Mouse (Mus musculus) MEL (cell line): Measurements from ENCODE around the gene Cul4a. TPM values are rescaled to one million over a fixed set of nuclear protein-coding genes. Genes with fewer than 3 reads are reported as not detected.

Experiments used
- DNase-seq: peaks from one replicate; pipeline ENCODE4 v3.0.0; 2011; ENCODE audit warnings: low read depth, low spot score
- H3K27ac ChIP-seq: 2 replicates; pipeline ENCODE4 v1.5.1; 2012; ENCODE audit warnings: low read depth, mild to moderate bottlenecking, control low read depth, low read length, moderate library complexity; ENCODE audit not compliant: control insufficient read depth
- H3K27me3 ChIP-seq, 2 experiments: fragments of 150-350 bp in 1 of 2; sonication (generic) in 1 of 2; 2 replicates each; pipeline ENCODE4 v1.6.1; 2012; ENCODE audit warnings: low read length in 2 of 2, mild to moderate bottlenecking in 2 of 2, improper control_type of control experiment in 1 of 2, moderate library complexity in 1 of 2; ENCODE audit not compliant: insufficient read depth in 2 of 2, control insufficient read depth in 1 of 2
- H3K36me3 ChIP-seq, 2 experiments: 2 replicates each; pipeline ENCODE4 v1.6.1; 2012 to 2014; ENCODE audit warnings: low read length in 2 of 2, improper control_type of control experiment in 1 of 2, inconsistent platforms in 1 of 2, mild to moderate bottlenecking in 1 of 2; ENCODE audit not compliant: insufficient read depth in 2 of 2, control insufficient read depth in 1 of 2
- H3K4me1 ChIP-seq, 2 experiments: fragments of 150-350 bp in 1 of 2; sonication (generic) in 1 of 2; 2 replicates each; pipeline ENCODE4 v1.6.1; 2012; ENCODE audit warnings: low read length in 2 of 2, improper control_type of control experiment in 1 of 2, mild to moderate bottlenecking in 1 of 2; ENCODE audit not compliant: insufficient read depth in 2 of 2, control insufficient read depth in 1 of 2
- H3K4me3 ChIP-seq, 2 experiments: fragments of 150-350 bp in 1 of 2; sonication (generic) in 1 of 2; 2 replicates each; pipeline ENCODE4 v1.5.1; 2012; ENCODE audit warnings: low read depth in 2 of 2, low read length in 2 of 2, mild to moderate bottlenecking in 2 of 2, moderate library complexity in 2 of 2, control low read depth in 1 of 2, improper control_type of control experiment in 1 of 2; ENCODE audit not compliant: control insufficient read depth in 1 of 2, insufficient read depth in 1 of 2
- H3K79me2 ChIP-seq: 2 replicates; pipeline ENCODE4 v1.6.1; 2012; ENCODE audit warnings: mild to moderate bottlenecking, low read length, moderate library complexity; ENCODE audit not compliant: control insufficient read depth, poor library complexity, insufficient read depth
- H3K9ac ChIP-seq: 2 replicates; pipeline ENCODE4 v1.6.1; 2012; ENCODE audit warnings: low read depth, mild to moderate bottlenecking, control low read depth, low read length, moderate library complexity; ENCODE audit not compliant: control insufficient read depth, poor library complexity, severe bottlenecking
- H3K9me3 ChIP-seq: fragments of 150-350 bp; sonication (generic); replicated peaks from 2 replicates; pipeline ENCODE4 v1.6.1; 2012; ENCODE audit warnings: mild to moderate bottlenecking, low read length, improper control_type of control experiment, moderate library complexity; ENCODE audit not compliant: insufficient read depth
- BHLHE40 ChIP-seq: IDR thresholded peaks from 2 replicates; pipeline ENCODE4 v1.6.1; 2012; ENCODE audit warnings: low read depth, mild to moderate bottlenecking, inconsistent platforms, low read length, improper control_type of control experiment, borderline replicate concordance
- CHD1 ChIP-seq: IDR thresholded peaks from 2 replicates; pipeline ENCODE4 v1.6.1; 2012; ENCODE audit warnings: low read depth, mild to moderate bottlenecking, inconsistent platforms, low read length, improper control_type of control experiment
- CHD2 ChIP-seq: IDR thresholded peaks from 2 replicates; pipeline ENCODE4 v1.6.1; 2011; ENCODE audit warnings: low read length, improper control_type of control experiment
- CTCF ChIP-seq, 3 experiments: IDR thresholded peaks in 2 of 3; conservative IDR thresholded peaks in 1 of 3; 2 replicates each; pipeline ENCODE4 v1.5.1; 2011 to 2012; ENCODE audit warnings: low read length in 3 of 3, low read depth in 2 of 3, mild to moderate bottlenecking in 2 of 3, improper control_type of control experiment in 1 of 3, inconsistent platforms in 1 of 3, mixed read lengths in 1 of 3, moderate library complexity in 1 of 3; ENCODE audit not compliant: control insufficient read depth in 1 of 3, insufficient read depth in 1 of 3, poor library complexity in 1 of 3, severe bottlenecking in 1 of 3
- E2F4 ChIP-seq: IDR thresholded peaks from 2 replicates; pipeline ENCODE4 v1.6.1; 2011; ENCODE audit warnings: low read depth, low read length, improper control_type of control experiment, borderline replicate concordance
- ELF1 ChIP-seq: IDR thresholded peaks from 2 replicates; pipeline ENCODE4 v1.6.1; 2014; ENCODE audit warnings: low read depth, mild to moderate bottlenecking, inconsistent platforms, low read length, improper control_type of control experiment, moderate library complexity
- EP300 ChIP-seq, 2 experiments: IDR thresholded peaks; 2 replicates each; pipeline ENCODE4 v1.6.1; 2011; ENCODE audit warnings: improper control_type of control experiment in 2 of 2, low read length in 2 of 2, low read depth in 1 of 2, mild to moderate bottlenecking in 1 of 2
- ETS1 ChIP-seq: IDR thresholded peaks from 2 replicates; pipeline ENCODE4 v1.6.1; 2012; ENCODE audit warnings: low read depth, mild to moderate bottlenecking, inconsistent platforms, low read length, improper control_type of control experiment, moderate library complexity
- GATA1 ChIP-seq: IDR thresholded peaks from 2 replicates; pipeline ENCODE4 v1.6.1; 2011; ENCODE audit warnings: low read depth, low read length, improper control_type of control experiment
- HCFC1 ChIP-seq: IDR thresholded peaks from 2 replicates; pipeline ENCODE4 v1.6.1; 2012; ENCODE audit warnings: low read depth, mild to moderate bottlenecking, inconsistent platforms, low read length, improper control_type of control experiment, moderate library complexity
- JUND ChIP-seq: IDR thresholded peaks from 2 replicates; pipeline ENCODE4 v1.6.1; 2011; ENCODE audit warnings: low read depth, mild to moderate bottlenecking, improper control_type of control experiment, low read length
- MAFK ChIP-seq: IDR thresholded peaks from 2 replicates; pipeline ENCODE4 v1.6.1; 2011; ENCODE audit warnings: low read depth, mild to moderate bottlenecking, low read length, improper control_type of control experiment, borderline replicate concordance
- MAX ChIP-seq: IDR thresholded peaks from 2 replicates; pipeline ENCODE4 v1.6.1; 2011; ENCODE audit warnings: low read length, improper control_type of control experiment
- MAZ ChIP-seq: IDR thresholded peaks from 2 replicates; pipeline ENCODE4 v1.6.1; 2012; ENCODE audit warnings: low read depth, mild to moderate bottlenecking, inconsistent platforms, low read length, improper control_type of control experiment
- MXI1 ChIP-seq: IDR thresholded peaks from 2 replicates; pipeline ENCODE4 v1.6.1; 2011; ENCODE audit warnings: mild to moderate bottlenecking, low read depth, low read length, improper control_type of control experiment
- MYB ChIP-seq: IDR thresholded peaks from 2 replicates; pipeline ENCODE4 v1.6.1; 2011; ENCODE audit warnings: mild to moderate bottlenecking, low read depth, low read length, improper control_type of control experiment
- MYC ChIP-seq: IDR thresholded peaks from 2 replicates; pipeline ENCODE4 v1.6.1; 2011; ENCODE audit warnings: low read depth, mild to moderate bottlenecking, low read length, improper control_type of control experiment, moderate library complexity
- NELFE ChIP-seq: IDR thresholded peaks from 2 replicates; pipeline ENCODE4 v1.6.1; 2011; ENCODE audit warnings: low read depth, low read length, improper control_type of control experiment
- POLR2AphosphoS2 ChIP-seq: IDR thresholded peaks from 2 replicates; pipeline ENCODE4 v1.6.1; 2011; ENCODE audit warnings: low read length, improper control_type of control experiment
- POLR2AphosphoS5 ChIP-seq: IDR thresholded peaks from 2 replicates; pipeline ENCODE4 v1.6.1; 2012; ENCODE audit warnings: low read depth, borderline replicate concordance, mild to moderate bottlenecking, inconsistent platforms, low read length, moderate library complexity, mixed read lengths
- RCOR1 ChIP-seq: IDR thresholded peaks from 2 replicates; pipeline ENCODE4 v1.6.1; 2012; ENCODE audit warnings: low read depth, mild to moderate bottlenecking, inconsistent platforms, low read length, improper control_type of control experiment
- SIN3A ChIP-seq: IDR thresholded peaks from 2 replicates; pipeline ENCODE4 v1.6.1; 2012; ENCODE audit warnings: low read length, improper control_type of control experiment, inconsistent platforms
- SMC3 ChIP-seq: IDR thresholded peaks from 2 replicates; pipeline ENCODE4 v1.6.1; 2011; ENCODE audit warnings: low read depth, low read length, improper control_type of control experiment
- TAL1 ChIP-seq: IDR thresholded peaks from 2 replicates; pipeline ENCODE4 v1.6.1; 2012; ENCODE audit warnings: mild to moderate bottlenecking, inconsistent platforms, low read length, moderate library complexity, mixed read lengths
- TBP ChIP-seq: IDR thresholded peaks from 2 replicates; pipeline ENCODE4 v1.8.0; 2011; ENCODE audit warnings: low read depth, low read length, improper control_type of control experiment
- UBTF ChIP-seq: IDR thresholded peaks from 2 replicates; pipeline ENCODE4 v1.6.1; 2012; ENCODE audit warnings: low read depth, mild to moderate bottlenecking, inconsistent platforms, low read length, improper control_type of control experiment, moderate library complexity, borderline replicate concordance; ENCODE audit not compliant: insufficient read depth
- USF1 ChIP-seq: IDR thresholded peaks from 2 replicates; pipeline ENCODE4 v1.6.1; 2014; ENCODE audit warnings: low read depth, mild to moderate bottlenecking, inconsistent platforms, low read length, improper control_type of control experiment, moderate library complexity
- USF2 ChIP-seq, 2 experiments: IDR thresholded peaks; 2 replicates each; pipeline ENCODE4 v1.6.1; 2011 to 2012; ENCODE audit warnings: improper control_type of control experiment in 2 of 2, low read length in 2 of 2, borderline replicate concordance in 1 of 2, inconsistent platforms in 1 of 2, low read depth in 1 of 2, mild to moderate bottlenecking in 1 of 2; ENCODE audit not compliant: insufficient read depth in 1 of 2
- ZC3H11A ChIP-seq: IDR thresholded peaks from 2 replicates; pipeline ENCODE4 v1.6.1; 2012; ENCODE audit warnings: low read depth, mild to moderate bottlenecking, inconsistent platforms, low read length, improper control_type of control experiment
- ZKSCAN1 ChIP-seq: IDR thresholded peaks from 2 replicates; pipeline ENCODE4 v1.6.1; 2012; ENCODE audit warnings: low read depth, mild to moderate bottlenecking, inconsistent platforms, low read length, improper control_type of control experiment, moderate library complexity
- ZMIZ1 ChIP-seq: IDR thresholded peaks from 2 replicates; pipeline ENCODE4 v1.6.1; 2012; ENCODE audit warnings: low read depth, mild to moderate bottlenecking, inconsistent platforms, low read length, improper control_type of control experiment, moderate library complexity
- ZNF384 ChIP-seq: IDR thresholded peaks from 2 replicates; pipeline ENCODE4 v1.6.1; 2012; ENCODE audit warnings: low read depth, mild to moderate bottlenecking, inconsistent platforms, low read length, improper control_type of control experiment
- polyA plus RNA-seq, 2 experiments: library from polyadenylated mRNA; stranded (reverse) in 1 of 2; unstranded in 1 of 2; fragments of >175 nt in 1 of 2; fragments of >200 nt in 1 of 2; gene quantifications; 2 replicates each; pipeline versions ENCODE4 v1.2.1 to v1.2.4; 2012; ENCODE audit warnings: low replicate concordance in 2 of 2, low read depth in 1 of 2; ENCODE audit not compliant: insufficient read length in 2 of 2, insufficient read depth in 1 of 2, missing spikeins in 1 of 2
- total RNA-seq: library from RNA; depleted of rRNA; stranded (reverse); fragments of 300-350 nt; gene quantifications from 2 replicates; pipeline ENCODE4 v1.2.3, GENCODE M21; 2012

Cul4a gene
- total and polyA plus RNA-seq, 3 experiments = 56.2 to 131 (median 81.4) TPM

DNA sequence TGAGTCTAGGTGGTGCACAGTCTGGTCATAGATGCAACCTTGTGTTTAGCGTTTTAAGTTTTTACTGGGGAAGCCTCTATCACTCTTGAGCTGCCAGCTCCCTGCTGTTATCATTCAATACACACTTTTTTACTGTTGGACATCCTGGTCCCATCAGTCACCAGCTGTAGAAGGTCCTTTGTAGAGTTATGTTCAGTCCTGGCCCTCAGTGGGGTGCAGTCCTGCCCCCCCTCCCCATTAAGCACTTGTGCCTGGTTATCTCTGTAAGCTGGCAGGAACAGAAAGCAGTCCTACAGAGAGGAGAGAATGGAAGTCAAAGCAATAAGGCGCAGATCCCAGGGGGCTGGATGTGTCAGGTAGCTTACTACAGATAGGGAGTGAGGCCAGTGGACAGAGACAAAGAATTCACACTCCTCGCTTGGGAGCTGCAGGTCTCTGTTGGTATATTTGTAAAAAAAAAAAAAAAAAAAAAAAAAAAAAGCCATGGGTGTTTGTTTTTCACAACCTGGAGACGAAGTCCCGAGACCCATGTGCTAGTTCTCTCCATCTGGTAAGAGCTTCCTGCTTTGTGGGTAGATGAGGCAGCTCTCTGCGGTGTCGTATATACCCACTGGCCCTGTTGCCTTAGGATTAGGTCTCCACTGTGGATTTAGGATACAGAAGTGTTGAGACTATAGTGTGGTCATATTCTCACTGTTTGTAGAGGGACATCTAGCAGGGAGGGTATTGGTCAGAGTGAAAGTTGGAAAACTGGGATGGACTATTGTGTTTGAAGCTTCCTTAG is 15.7 kb downstream of the Cul4a start (continued):
- TF ChIP-seq GATA1 (peak; percentile 81), MYB (peak; percentile 77), MYC (no peak), USF1 (no peak), MXI1 (no peak), SMC3 (no peak)
- TF ChIP-seq, all 39 proteins: peak for 12

DNA sequence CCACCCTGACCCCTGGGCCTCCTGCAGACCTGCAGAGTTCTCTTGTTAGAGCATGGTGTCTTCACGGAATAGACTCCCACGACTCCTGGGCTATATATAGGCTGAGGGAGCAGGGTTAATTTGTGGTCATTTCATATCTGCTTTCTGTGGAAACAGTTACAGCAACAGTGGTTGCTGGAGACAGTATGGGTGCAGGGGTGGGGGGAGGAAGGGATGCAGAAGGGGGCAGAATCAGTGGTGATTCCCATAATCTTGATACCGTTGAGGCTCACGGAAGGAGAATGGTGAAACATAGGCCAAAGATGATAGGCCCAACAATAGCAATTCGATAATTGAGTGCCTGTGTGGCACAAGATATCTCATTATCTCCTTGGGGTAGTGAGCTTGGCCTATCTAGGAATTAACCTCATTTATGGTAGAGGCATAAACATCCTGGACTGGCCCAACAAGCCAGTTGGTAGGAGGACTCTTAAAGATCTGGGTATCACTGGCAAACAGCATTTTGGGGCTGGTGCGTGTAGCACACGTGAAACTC is 17.5 kb downstream of the Cul4a start:
- Histone ChIP-seq H3K4me3 (no peak overlapping the region), H3K79me2 (no peaks in the 10 kb centered on the region; the same call in 1 of the 2 replicates), H3K27ac (peak overlapping the region; percentile 75), H3K36me3 (peaks cover 12 to 38% of the 10 kb centered on the region in 2 experiments), H3K9ac (no peak overlapping the region; the same call in 1 of the 2 replicates), H3K27me3 (no peaks in the 10 kb centered on the region), H3K9me3 (no peaks in the 10 kb centered on the region), H3K4me1 (peaks cover 30 to 43% of the 10 kb centered on the region in 2 experiments)
- DNase-seq = peak; percentile 91
- TF ChIP-seq ZMIZ1 (no peak; the same call in 1 of the 2 replicates), E2F4 (0 out of 2 replicates have a peak, but pooled peaks have one; percentile 23), ETS1 (peak; percentile 93), CHD2 (no peak), POLR2AphosphoS2 (peak; percentile 76), MYB (peak; percentile 78), RCOR1 (peak; percentile 95), ZNF384 (no peak), NELFE (peak; percentile 58), HCFC1 (peak; percentile 26; the same call in 1 of the 2 replicates), MXI1 (peak; percentile 59), BHLHE40 (peak; percentile 56; the same call in 1 of the 2 replicates), USF2 (IDR thresholded peaks at IDR 0.05; ENCODE audit: borderline replicate concordance in 1 of 2, insufficient read depth in 1 of 2, low read depth in 1 of 2, low read length in 2 of 2) (no peak), CHD1 (0 out of 2 replicates have a peak, but pooled peaks have one; percentile 29), MAX (no peak), MAFK (peak; percentile 79; the same call in 1 of the 2 replicates), TAL1 (peak; percentile 74), MAZ (peak; percentile 87; the same call in 1 of the 2 replicates), ZC3H11A (0 out of 2 replicates have a peak, but pooled peaks have one; percentile 10), SMC3 (no peak), GATA1 (peak; percentile 97), EP300 (IDR thresholded peaks at IDR 0.05; ENCODE audit: low read depth in 1 of 2, low read length in 2 of 2) (peak; percentile 93 to 96), USF1 (no peak), ZKSCAN1 (no peak), SIN3A (peak; percentile 82), JUND (no peak), ELF1 (peak; percentile 27; the same call in 1 of the 2 replicates), UBTF (no peak), CTCF (IDR thresholded peaks at IDR 0.05 in 2 of 3, conservative IDR thresholded peaks at IDR 0.05 in 1 of 3; ENCODE audit: control insufficient read depth in 1 of 3, insufficient read depth in 1 of 3, low read depth in 2 of 3, low read length in 3 of 3, poor library complexity in 1 of 3, severe bottlenecking in 1 of 3) (no peak), TBP (no peak; the same call in 1 of the 2 replicates), POLR2AphosphoS5 (no peak)
